Mouse (Mus musculus): ENCODE measurements at regions not wholly inside any gene's neighbourhood (a gene's known extent, or its start where the extent isn't known, plus 50 kb on each side); places are given as distances from the start of the nearest gene placed in this dataset.

DNA sequence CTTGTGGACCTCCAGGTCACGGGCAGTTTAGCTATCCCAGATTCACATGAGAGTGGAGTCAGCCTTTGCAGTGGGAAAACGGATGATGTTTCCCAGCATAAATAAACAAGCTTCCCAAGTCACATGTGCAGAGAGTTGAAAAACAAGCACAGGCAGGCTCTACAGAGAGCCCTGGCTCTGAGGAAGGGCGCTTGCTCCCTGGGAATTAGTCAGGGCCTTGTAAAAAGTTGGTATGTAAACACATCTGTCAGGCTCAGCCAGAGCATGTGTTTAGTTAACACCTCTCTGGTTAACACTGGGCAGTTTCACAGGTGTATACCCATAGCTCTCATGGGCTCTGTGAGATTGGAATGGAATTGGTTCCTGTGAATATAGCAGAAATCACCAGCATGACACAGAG lies 51.9 kb upstream of the Arhgap42 start:
- no peak for TF ChIP-seq MAFK (IDR thresholded peaks at IDR 0.05; ENCODE audit: insufficient read depth, low read depth, low read length)
- no peak for TF ChIP-seq HCFC1 (IDR thresholded peaks at IDR 0.05; ENCODE audit: borderline replicate concordance, insufficient read depth, low read length)
